Mouse (Mus musculus) cerebellum, adult 11-12 months (tissue): Measurements from ENCODE around the gene Igsf3.
A peak's percentile ranks its signal among the peaks of the same experiment; 100 is the strongest.

ENCODE experiments used
- DNase-seq: peaks from one replicate; pipeline ENCODE4 v3.0.0; 2022

Igsf3 gene

DNA sequence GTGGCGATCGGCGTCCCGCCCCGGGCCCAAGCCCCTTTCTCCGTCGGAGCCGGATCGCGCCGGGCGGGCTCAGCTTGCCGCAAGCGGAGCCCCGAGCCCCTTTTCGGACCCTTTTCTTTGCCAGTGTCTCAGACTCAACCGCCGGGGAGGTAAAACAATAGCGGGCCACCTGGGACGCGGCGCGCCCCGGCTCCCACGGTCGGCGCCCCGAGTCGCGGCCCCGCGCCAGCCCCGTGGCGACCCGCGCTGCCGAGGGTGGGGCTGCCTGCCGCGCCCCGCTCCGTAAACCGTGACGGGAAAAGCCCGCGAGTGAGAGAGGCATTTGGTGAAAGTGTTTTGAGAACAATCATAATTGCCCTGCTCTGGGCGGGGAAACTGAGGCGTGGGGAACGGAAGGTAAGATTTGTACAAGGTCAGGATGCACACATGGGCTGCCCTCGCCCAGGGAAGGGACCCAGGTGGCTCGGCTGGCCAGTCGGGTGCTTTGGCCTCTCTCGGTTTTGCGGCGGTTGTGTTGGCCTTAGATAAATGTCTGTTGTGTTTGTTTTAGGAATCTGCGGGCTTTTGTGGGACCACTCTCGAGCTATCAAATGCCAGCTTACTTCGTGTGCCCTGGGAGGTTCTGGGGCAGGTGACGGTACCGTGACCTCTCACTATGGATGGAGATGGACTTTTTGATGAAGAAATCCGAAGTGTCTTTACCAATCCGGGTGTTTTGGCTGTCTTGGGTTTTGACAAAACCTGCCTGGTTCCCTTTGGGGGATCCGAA is 557 bp downstream of the Igsf3 start:
- DNase-seq: no peak

DNA sequence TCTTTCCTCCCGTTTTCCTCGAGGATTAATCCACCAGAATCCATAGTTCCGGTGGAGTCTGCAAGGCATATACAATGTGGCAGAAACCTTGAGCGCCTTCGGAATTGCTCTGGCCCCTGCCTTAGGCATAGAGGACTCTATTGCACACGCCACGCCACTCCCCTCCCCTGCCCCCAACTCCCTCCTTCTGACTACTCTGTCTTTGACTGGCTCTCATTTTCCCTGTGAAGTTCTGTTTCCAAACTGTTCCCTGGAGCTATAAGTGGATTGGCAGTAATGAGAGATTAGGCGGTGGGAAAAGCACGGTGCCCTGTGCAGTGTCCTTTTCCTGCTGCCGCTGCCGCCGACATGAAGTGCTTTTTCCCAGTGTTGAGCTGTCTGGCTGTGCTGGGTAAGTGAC is 1.2 kb downstream of the Igsf3 start:
- no peak for DNase-seq

- no peak for DNase-seq
Observed at GRCm38 (mm10) chr3:101379789-101380188, 2.9 kb downstream of the Igsf3 start.

GRCm38 (mm10) chr3:101381691-101382090 is 4.8 kb downstream of the Igsf3 start:
- no peak for DNase-seq

DNA sequence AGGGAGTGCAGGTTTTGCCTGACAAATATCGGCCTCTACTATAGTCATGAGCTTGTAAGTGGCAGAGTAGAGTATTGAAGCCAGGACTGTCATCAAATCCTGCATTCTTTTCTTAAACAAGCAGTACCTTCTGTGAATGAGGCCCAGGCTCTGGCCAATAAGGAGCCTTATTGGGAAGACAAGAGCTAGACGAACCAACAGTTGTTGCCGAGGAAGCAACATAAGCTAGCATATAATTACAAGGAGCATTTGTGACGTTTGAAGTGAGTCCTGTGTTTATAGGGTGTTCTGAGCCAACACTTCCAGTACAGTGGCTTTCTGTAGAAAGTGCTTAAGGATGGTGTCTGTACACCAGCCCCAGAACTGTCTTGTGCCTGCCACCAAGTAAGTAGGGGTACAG is 5.9 kb downstream of the Igsf3 start:
- no peak for DNase-seq

DNA sequence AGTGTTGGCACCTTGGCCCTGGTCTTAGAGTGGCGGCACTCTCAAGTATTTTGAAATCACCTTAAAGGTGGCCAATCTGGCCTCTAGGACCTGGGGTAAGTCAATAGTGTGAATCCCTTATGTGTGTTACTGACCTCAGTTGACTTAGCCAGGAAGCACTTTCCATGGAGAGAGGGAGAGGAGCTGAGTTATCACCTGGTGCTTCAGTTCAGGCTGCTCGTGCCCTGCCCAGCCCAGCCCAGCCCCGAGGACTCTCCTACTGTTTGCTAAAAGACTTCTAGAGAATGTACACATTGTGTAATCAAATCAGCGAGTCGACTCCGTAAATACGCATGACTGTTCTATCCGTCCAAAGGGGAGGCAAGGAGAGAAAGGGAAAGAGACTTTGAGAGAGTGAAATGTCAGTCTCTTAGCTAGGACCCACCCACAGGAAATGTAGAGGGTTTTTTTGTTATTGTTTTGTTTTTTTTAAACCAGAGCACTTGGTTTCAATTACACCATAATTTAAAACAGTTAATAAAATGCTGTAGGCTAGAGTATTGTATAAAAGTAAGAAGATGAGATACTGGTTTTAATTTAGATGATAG is 9.6 kb downstream of the Igsf3 start:
- DNase-seq: no peak

DNA sequence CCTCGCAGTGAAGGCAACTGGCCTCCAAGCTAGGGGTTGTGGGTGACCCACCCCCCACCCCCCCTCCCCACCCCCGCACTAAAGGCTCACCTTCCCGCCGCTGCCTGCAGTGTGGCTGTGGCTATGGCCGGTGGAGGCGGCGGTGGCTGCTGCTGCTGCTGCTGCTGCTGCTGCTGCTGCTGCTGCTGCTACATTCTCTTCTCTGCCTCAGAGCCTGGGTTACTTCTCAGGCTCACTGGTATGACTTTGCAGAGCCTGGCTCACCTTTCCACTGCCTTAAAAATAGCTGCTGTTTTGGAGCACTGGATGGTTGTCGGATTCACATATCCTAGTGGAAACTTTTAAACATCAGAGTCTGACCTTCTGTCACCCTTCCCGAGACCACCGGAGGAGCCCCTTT is 11.0 kb downstream of the Igsf3 start:
- no peak for DNase-seq

GRCm38 (mm10) chr3:101389566-101389965 is 12.7 kb downstream of the Igsf3 start:
- no peak for DNase-seq

GRCm38 (mm10) chr3:101390472-101390871 is 13.6 kb downstream of the Igsf3 start:
- no peak for DNase-seq

GRCm38 (mm10) chr3:101391991-101392390 is 15.1 kb downstream of the Igsf3 start:
- no peak for DNase-seq

GRCm38 (mm10) chr3:101393103-101393644 is 16.3 kb downstream of the Igsf3 start:
- no peak for DNase-seq

- no peak for DNase-seq
Observed at GRCm38 (mm10) chr3:101393659-101394539, 17.0 kb downstream of the Igsf3 start.

DNA sequence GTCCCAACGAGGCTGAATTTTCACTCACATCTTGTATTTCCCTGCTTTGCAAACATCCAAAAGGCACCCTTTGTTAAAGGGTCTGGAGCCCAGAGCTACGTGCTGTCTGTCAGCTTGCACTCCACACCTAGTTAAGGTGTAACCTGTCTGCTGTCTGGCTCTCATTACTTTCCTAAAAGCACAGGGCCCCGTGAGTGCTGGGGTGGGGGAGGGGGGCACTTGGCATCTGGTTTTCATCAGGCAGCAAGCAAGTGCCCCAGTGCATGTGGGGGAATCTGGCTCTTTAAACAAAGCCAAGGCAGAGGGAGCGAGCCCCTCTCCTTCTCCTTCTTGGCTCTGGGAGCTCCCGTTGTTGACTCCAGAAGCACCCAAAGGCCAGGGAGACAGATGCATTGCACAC is 18.5 kb downstream of the Igsf3 start:
- DNase-seq: no peak

- DNase-seq: no peak
Observed at GRCm38 (mm10) chr3:101396061-101396460, 19.2 kb downstream of the Igsf3 start.

GRCm38 (mm10) chr3:101396726-101397263 is 19.9 kb downstream of the Igsf3 start:
- DNase-seq: no peak

GRCm38 (mm10) chr3:101397422-101397821 is 20.5 kb downstream of the Igsf3 start:
- DNase-seq: no peak

DNA sequence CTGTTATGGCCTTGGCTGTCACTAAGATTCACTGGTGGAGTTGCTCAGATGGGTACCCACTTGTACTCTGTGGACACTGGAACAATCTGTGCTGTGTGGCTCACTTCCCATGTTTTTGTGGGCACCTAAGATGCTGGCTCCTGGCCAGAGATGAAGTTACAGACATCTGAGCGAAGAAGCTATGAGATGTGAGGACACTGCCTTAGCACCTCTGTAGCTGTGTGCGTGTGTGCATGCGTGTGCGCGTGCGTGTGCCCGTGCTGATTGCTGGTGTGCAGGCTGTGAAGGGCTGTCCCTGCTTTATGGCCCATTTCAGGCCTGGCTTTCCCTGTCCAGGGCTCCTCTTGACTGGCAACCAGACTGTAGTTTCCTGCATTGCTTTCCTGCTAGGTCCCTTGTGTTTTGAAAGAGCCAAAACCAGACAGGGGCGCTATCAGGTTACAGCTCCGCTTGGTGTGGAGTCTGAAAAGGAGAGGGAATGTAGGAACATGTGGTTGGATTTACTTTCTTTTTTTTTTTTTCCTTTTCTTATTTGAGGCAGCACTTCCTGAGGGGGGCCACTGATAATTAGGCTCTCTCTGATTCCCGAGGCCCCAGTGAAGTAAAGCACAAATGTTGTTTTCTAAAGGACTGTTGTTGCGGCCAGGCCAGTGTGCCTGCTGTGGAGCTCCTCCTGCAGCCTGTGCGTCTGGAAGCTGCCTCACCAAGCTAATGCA is 21.3 kb downstream of the Igsf3 start:
- no peak for DNase-seq

DNA sequence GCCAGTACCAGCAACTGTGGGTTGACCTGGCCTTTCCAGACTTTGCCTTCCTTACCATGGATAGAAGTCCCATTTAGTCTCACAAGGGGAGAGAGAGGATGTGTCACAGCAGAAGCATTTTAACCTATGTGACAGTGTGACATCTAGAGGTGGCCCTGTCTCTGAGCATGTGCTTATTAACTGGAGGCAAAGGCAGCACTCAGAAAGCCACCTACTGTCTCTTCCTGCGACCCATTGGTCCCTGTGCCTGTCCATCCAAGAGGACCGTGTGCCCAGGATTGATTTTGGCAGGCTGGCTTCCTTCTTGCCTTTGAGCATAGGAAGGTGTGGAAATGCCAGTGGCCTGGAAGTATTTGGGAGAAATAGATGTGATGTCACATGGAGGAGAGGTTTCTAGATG is 22.0 kb downstream of the Igsf3 start:
- no peak for DNase-seq

- DNase-seq: no peak
Observed at GRCm38 (mm10) chr3:101401501-101401900, 24.6 kb downstream of the Igsf3 start.

DNA sequence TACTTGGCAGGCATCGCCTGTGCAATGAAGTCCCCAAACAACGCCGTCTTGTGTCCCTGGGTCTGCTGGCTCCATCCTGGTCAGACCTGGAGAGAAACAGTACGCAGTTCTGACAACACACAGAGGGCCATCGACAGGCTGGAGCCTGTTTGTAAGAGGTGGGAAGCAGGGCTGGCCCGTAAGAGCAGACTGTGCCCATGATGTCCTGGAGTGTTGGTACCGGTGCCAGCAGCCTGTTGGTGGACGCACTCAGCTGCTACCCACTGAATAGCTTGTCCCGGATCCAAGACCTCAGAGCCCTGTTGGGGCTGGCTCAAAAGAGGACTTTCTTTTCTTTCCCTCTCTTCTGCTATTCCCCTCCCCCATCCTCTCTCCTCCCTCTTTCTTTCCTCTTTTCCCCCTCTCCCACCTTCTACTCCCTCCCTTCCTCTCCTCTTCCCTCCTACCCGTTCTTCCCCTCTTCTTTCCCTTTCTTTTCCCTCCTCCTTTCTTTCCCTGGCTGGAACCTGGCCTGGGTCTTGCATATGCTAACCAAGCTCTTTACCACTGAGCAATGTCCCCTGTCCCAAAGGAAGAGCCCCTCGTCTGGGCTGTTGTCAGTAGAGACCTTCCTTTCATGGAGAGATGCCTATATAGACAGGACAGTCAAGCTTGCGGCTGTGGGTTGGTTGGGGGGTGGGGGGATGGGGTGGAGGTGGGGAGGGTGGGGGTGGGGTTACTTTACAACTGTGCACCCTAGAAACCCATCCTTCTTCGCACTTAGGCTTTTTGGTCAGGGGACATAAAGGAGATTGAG is 27.9 kb downstream of the Igsf3 start:
- peak; percentile 67 for DNase-seq

DNA sequence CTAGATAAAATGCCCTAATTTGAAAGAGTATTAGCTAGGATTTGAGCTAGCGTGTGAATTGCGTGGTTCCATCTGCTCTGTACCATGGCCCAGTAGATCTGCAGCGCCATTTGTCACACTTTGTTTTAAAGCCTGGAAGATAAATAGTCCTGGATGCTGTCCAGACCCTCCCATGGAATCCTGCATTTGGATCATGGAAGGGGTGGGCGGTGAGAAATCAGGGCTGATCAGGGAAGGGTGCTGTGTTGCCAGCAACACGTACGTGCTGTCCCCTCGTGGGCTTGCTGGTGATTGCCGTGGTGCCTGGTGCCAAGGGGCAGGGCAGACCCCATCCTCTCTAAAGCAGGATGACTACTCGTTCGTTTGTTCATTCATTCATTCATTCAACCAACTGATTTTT is 28.6 kb downstream of the Igsf3 start:
- peak; percentile 23 for DNase-seq

DNA sequence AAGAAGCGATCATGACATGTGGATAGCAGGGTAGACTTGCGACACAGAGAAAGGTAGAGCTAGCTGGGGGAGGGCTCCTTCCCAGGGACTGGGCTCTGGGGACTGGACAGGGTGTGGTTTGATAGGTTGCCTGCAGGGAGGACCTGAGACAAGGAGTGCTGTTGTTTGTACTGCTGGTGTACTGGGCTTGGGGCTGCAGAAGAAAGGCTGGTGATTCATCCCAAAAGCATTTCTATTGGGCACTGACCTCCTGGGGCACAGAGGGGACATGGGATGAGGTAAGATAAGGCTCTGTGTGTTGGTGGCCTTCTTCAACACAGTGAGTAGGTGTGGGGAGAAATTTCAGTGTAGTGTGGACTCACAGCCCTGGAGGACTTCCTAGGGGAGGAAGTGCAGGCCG is 29.2 kb downstream of the Igsf3 start:
- no peak for DNase-seq
